Mouse (Mus musculus) megakaryocyte, embryonic 14.5 days (primary cell): ENCODE results near the gene Foxo3. TPM values are rescaled to one million over a fixed set of nuclear protein-coding genes. Genes with fewer than 3 reads are reported as not detected.

Experiments
- H3K27me3 ChIP-seq: replicated peaks from 2 replicates; pipeline ENCODE3; 2012; ENCODE audit warnings: inconsistent platforms
- H3K36me3 ChIP-seq: replicated peaks from 2 replicates; pipeline ENCODE3; 2012; ENCODE audit warnings: low read length, inconsistent platforms, mixed read lengths
- H3K4me1 ChIP-seq: 2 replicates; pipeline ENCODE4 v1.6.1; 2012; ENCODE audit warnings: inconsistent platforms
- H3K4me3 ChIP-seq: replicated peaks from 2 replicates; pipeline ENCODE3; 2012; ENCODE audit warnings: moderate library complexity, mild to moderate bottlenecking, inconsistent platforms
- H3K9me3 ChIP-seq: 2 replicates; pipeline ENCODE4 v1.6.1; 2012; ENCODE audit warnings: inconsistent platforms
- FLI1 ChIP-seq: IDR thresholded peaks from 2 replicates; pipeline ENCODE4 v1.6.1; 2012; ENCODE audit warnings: low read length, inconsistent platforms, mixed read lengths
- GATA1 ChIP-seq: IDR thresholded peaks from 3 replicates; pipeline ENCODE4 v1.6.1; 2012; ENCODE audit warnings: mixed read lengths, low read length, inconsistent platforms, borderline replicate concordance
- polyA plus RNA-seq: library from polyadenylated mRNA; stranded (reverse); fragments of >175 nt; gene quantifications from 2 replicates; pipeline ENCODE4 v1.2.3, GENCODE M21; 2012; ENCODE audit warnings: low replicate concordance; ENCODE audit not compliant: insufficient read depth

The Foxo3 gene
- polyA plus RNA-seq, 1 experiment, result 14.8 TPM

DNA sequence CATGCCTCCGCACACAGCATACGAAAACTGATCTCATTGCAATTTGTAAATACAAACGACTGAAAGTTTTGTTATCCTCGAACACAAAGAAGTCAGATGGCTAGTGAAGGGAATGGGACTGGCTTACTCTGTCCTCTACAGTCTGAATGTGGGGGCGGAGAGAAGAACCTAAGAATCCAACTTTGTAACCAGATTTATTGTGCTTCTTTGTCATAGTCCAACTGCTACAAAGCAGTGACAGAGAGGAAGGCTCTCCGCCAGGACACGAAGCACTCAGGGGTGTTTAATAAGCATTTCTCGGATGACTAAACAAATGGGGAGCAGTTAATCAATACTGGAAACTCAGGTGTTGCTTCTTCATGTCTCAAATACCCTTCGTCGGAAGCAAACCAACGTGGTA lies 43.6 kb downstream of the Foxo3 start:
- Histone ChIP-seq H3K4me3 (no peak overlapping the region), H3K9me3 (no peaks in the 10 kb centered on the region), H3K27me3 (no peaks in the 10 kb centered on the region), H3K36me3 (peaks cover 71% of the 10 kb centered on the region), H3K4me1 (peaks cover 90% of the 10 kb centered on the region)
- no peak for TF ChIP-seq GATA1
- no peak for TF ChIP-seq FLI1

DNA sequence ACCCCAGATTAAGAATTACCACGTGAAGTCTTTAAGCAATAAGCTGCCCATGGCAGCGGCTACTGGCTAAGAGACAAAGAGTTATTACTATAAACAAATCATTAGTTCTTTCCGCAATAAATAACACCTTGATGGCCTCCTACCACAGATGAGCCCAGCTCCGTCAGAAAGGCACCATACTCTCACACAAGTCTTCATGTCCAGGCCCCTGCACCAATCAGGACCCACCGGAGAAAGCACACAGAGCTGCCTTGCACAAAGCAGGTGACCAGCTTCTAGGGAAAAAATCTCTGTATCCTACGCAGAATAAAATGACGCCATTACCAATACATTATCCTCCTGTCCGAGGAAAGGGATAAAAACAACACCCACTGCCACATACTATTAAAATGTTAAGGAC lies 44.7 kb downstream of the Foxo3 start:
- TF ChIP-seq FLI1, result no peak
- TF ChIP-seq GATA1, result no peak
- Histone ChIP-seq H3K4me1 (peaks cover 91% of the 10 kb centered on the region), H3K36me3 (peaks cover 78% of the 10 kb centered on the region), H3K4me3 (no peak overlapping the region), H3K9me3 (no peaks in the 10 kb centered on the region), H3K27me3 (no peaks in the 10 kb centered on the region)

DNA sequence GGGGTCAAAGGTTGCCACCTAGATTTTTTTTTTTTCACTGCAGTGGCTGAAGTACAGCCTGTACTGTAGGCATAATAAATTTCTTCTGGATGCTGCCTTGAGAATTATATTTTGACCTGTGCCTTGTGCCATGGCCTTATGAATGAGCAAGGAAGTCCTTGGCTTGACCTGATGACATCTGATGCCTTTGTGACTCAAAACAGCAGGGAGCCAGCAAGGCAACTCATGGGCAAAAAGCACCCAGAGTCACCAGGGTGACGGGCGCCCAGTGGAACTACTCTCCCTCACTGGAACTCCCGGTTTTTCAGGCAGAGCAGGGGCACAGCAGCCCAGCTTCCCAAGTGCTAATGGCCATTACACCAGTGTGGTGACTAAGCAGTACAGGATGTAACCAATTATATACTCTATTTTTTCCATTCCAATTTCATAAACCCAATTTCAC lies 45.4 kb downstream of the Foxo3 start:
- TF ChIP-seq GATA1 (no peak), FLI1 (no peak)
- peaks cover 97% of the 10 kb centered on the region for H3K4me1 ChIP-seq
- peaks cover 85% of the 10 kb centered on the region for H3K36me3 ChIP-seq
- no peaks in the 10 kb centered on the region for H3K9me3 ChIP-seq
- no peak overlapping the region for H3K4me3 ChIP-seq
- H3K27me3 ChIP-seq, result no peaks in the 10 kb centered on the region

DNA sequence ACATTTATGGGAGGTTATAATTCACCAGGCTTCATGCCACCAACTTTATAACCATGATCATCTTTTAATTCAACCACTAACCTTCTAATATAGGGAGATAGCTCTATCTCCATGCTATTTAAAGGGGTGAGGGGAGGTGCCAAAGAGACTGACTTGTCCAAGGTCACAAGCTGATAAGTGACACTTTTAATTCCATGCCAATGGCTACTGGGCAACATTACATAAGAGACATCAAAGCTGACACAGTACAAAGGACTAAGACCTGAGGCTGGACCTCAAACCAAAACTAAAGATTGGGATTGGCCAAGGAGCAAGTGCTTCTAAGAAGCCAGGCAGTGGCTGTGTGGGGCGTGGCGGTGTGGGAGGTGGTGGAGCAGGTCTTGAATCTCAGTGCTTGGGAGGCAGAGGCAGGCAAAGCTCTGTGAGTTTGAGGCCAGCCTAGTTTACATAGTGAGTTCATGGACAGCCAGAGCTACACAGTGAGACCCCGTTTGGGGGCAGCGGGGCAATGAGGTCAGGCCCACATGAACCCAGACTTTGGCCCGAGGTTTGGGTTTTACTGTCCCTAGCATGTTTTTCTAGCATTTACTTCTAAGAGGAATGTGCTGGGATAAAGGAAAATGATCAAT lies 46.0 kb downstream of the Foxo3 start:
- peaks cover 97% of the 10 kb centered on the region for H3K4me1 ChIP-seq

DNA sequence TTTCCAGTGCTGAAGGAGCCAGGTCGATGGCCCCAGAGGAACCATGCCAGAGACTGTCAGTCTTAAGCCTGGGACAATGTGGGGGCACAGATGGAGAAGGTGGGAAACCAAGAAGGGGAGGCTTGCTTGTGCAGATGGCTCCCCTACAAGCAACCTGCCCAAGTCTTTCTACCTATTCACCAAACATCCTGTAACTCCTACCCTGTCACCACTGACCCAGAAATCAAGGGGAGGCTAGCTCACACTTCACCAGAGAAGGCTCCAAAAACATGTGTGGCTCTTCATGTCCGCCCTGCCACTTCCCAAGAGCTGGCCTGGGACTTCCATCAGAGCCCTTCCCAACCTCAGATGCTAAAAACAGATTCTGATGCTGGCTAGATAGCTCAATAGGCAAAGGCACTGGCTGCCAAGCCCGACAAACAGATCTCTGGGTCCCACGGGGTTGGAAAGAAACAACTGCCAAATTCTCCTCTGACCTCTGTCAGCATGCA lies 48.8 kb downstream of the Foxo3 start:
- Histone ChIP-seq H3K27me3 (no peaks in the 10 kb centered on the region), H3K9me3 (no peaks in the 10 kb centered on the region), H3K4me3 (no peak overlapping the region), H3K4me1 (peaks cover 95% of the 10 kb centered on the region), H3K36me3 (peaks cover 76% of the 10 kb centered on the region)
- TF ChIP-seq GATA1 (no peak), FLI1 (no peak)

More for the DNA sequence above, 46.0 kb downstream of the Foxo3 start:
- TF ChIP-seq GATA1 (no peak), FLI1 (no peak)
- Histone ChIP-seq H3K36me3 (peaks cover 87% of the 10 kb centered on the region), H3K27me3 (no peaks in the 10 kb centered on the region), H3K9me3 (no peaks in the 10 kb centered on the region), H3K4me3 (no peak overlapping the region)

DNA sequence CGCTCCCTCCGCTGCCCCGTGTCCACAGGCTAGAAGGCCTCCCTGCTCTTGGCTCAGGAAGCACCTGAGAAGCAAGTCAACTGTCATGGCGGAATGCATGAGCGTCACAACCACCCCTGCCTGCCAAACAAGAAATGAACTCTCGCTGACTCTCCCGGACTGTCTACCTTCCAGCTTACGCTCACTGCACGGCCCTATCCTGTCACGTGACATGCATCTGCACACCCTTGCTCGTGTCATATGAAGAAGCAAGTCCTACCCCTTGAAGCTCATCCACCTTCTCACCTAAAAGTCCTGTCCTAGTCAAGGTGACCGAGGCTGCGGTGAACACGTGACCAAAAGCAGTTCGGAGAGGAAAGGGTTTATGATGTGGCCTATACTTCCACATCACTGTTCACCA lies 50.4 kb downstream of the Foxo3 start:
- peaks cover 95% of the 10 kb centered on the region for H3K4me1 ChIP-seq
- H3K36me3 ChIP-seq, result peaks cover 81% of the 10 kb centered on the region
- H3K27me3 ChIP-seq, result no peaks in the 10 kb centered on the region
- H3K4me3 ChIP-seq, result peak overlapping the region; percentile 0
- H3K9me3 ChIP-seq, result no peaks in the 10 kb centered on the region
- TF ChIP-seq GATA1 (no peak), FLI1 (no peak)

DNA sequence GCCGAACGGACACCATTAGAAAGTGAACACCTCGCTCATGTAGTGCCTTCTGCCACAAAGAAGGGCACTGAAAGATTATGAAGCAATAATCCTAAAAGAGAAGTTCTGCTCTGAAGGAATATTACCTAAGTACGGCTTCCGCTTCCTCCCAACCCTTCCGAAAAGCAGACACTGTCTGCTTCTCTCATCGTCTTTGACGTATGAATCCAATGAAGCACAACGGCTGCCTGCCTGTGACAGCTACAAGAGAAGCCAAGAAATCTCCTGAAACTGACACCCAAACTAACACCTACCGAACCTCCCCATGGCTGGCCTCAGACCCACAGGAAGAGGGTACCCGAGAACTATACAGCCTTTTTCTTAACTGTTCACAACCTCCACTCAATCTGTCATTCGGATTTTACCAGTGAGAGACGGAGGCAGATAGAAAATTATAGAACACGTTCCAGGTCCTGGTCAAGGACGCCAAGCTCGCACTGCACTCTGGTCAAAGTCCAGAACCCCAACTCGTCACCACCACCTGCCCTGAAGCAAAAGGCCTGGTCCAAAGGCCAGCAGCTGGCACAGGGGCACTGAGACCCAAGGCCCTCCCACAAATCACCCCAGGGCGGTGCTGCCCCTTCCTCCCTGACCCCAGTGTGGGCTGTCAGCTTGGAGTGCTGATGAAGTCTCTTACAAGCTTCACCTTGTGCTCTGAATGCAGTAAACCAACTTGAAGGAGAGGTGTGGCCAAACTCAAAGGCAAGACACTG lies 51.2 kb downstream of the Foxo3 start:
- H3K9me3 ChIP-seq, result no peaks in the 10 kb centered on the region
- H3K27me3 ChIP-seq, result no peaks in the 10 kb centered on the region
- peaks cover 95% of the 10 kb centered on the region for H3K4me1 ChIP-seq
- peaks cover 79% of the 10 kb centered on the region for H3K36me3 ChIP-seq
- TF ChIP-seq FLI1 (no peak), GATA1 (no peak)
- H3K4me3 ChIP-seq, result peak overlapping the region; percentile 3

DNA sequence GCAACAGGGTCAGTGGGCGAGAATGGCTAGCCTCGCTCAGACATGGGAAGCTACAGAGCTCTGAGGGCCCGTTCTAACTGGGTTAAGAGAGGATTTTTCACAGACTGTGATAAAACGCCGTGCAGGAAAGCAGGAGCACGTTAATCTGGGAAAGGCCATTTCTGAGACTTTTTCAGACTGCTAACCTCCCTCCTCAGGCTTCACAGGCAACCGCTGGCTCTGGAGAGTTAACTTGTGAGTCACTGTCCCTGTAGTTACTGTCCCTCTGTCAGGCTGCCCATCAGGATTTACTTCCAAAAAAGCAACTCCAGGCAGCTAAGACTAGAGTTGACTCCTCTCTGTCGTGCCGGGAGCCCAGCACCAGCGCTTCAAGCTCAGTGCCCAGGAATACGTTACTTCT lies 54.6 kb downstream of the Foxo3 start:
- Histone ChIP-seq H3K27me3 (no peaks in the 10 kb centered on the region), H3K4me3 (no peak overlapping the region), H3K36me3 (peaks cover 78% of the 10 kb centered on the region), H3K9me3 (no peaks in the 10 kb centered on the region), H3K4me1 (peaks cover 95% of the 10 kb centered on the region)
- TF ChIP-seq GATA1, result no peak
- no peak for TF ChIP-seq FLI1

DNA sequence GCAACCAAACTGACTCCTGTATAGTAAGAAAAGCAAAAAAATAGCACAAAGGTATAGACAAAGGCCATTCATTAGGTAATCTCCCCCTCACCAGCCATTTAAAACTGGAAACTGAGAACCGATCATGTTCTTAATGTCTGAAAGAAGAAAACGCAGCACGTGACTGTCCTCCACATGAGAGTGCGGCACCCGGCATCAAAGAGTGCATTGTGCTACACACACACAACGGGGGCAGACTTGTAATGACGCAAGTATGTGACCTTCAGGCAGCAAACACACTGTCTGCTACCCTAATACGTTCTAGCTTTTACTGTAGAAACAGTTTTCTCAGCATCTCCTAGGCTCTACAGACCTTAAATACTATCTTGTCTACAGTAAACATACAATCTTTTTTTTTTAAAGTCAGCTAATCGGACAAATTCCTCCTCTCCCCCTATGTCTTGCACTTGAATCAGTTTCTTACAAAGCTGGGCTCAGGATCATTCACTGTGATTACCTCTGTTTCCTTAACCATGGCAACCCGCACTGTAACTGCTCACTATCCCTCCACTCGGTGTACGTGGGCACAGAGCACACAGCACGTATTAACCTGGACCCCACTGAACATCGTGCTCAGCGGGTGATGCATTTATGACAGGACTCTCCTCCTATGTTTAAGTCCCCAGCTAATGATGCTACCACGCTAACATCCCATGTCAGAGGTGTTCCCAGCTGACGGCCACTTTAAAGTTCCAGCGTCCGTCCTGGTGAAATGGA lies 55.2 kb downstream of the Foxo3 start:
- no peak for TF ChIP-seq FLI1
- TF ChIP-seq GATA1, result no peak
- Histone ChIP-seq H3K4me1 (peaks cover 95% of the 10 kb centered on the region), H3K9me3 (no peaks in the 10 kb centered on the region), H3K27me3 (no peaks in the 10 kb centered on the region), H3K36me3 (peaks cover 78% of the 10 kb centered on the region), H3K4me3 (peak overlapping the region; percentile 83)
